Mouse (Mus musculus): ENCODE data around the gene Fgd5. TPM values are rescaled to one million over a fixed set of nuclear protein-coding genes. Genes with fewer than 3 reads are reported as not detected.

The Fgd5 gene
- polyA plus RNA-seq, 1 experiment from 2014 or later = 9.1 TPM

DNA sequence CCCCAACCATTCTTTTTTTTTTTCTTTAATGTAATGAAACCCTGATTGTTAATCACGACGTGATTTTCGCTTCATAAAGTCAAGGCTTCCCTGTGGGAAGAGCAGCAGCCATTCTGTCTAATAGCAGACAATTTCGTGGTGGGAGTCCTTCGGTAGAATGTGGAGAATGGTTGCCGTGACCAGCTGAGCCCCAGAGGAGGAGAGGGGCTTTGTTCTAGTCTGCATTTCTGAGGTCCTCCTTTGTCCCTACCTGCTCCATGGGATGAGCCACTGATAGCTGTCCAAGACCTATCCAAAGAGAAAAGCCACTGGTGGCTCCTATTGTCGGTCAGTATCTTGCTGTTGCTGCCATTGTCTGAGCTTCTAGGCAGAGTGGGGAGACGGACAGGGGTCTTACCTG is 17.4 kb downstream of the Fgd5 start:
- Histone ChIP-seq H3K9me3 (replicated peaks; ENCODE audit: control insufficient read depth, low read length) (no peaks in the 10 kb centered on the region), H3K4me3 (ENCODE audit: low read depth, low read length) (no peak overlapping the region), H3K9ac (ENCODE audit: low read depth, low read length) (no peak overlapping the region), H3K36me3 (ENCODE audit: control insufficient read depth, insufficient read depth, low read length) (no peaks in the 10 kb centered on the region), H3K27me3 (ENCODE audit: control insufficient read depth, insufficient read depth, low read length) (no peaks in the 10 kb centered on the region), H3K4me1 (ENCODE audit: control insufficient read depth, insufficient read depth, low read length) (peaks cover 4% of the 10 kb centered on the region; the same call in 1 of the 2 replicates), H3K4me2 (no peak overlapping the region), H3K27ac (ENCODE audit: low read depth, low read length) (no peak overlapping the region)
- ATAC-seq (replicated peaks; ENCODE audit: insufficient number of reproducible peaks, low FRiP score, low TSS enrichment) = no peak
- 81% methylated on average over 8 of the region's 8 CpGs for WGBS (ENCODE audit: insufficient replicate concordance)

DNA sequence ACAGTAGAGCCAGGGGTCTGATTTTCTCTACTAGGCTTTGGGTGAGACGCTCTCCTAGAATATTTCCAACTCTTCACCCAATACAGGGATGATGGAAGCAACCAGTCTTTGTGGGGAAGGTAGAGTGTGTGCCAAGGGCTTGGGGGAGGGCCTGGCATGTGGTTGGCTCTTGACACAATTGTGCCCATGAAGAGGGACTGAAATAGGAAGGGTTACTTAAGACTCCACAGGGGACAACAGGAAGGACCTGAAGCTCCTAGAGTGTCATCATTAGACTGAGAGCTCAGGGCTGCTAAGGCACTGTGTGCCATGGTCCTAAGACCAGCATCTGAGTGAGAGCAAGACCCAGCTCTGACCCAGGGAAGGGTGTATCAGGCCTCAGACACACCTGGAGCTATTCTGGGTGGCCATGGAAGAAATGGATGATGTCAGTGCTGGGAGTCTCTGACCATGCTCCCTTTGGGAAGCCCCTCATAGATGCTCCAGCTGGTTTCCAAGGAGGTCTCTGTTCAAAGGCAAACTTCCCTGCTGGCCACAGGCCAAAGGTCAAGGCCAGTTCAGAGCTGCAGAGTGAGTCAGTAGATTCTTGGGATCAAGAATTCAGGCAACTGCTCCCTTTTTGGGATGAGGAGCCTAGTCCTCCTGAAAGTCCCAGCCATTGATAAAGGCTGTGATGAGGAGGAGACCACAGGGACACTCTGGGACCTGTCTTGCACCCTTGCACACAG is 24.0 kb downstream of the Fgd5 start:
- H3K36me3 ChIP-seq (ENCODE audit: control insufficient read depth, insufficient read depth, low read length) = no peaks in the 10 kb centered on the region
- ATAC-seq (replicated peaks; ENCODE audit: insufficient number of reproducible peaks, low FRiP score, low TSS enrichment) = no peak
- H3K4me2 ChIP-seq = no peak overlapping the region
- H3K9ac ChIP-seq (ENCODE audit: low read depth, low read length) = no peak overlapping the region
- H3K27me3 ChIP-seq (ENCODE audit: control insufficient read depth, insufficient read depth, low read length) = no peaks in the 10 kb centered on the region
- no peak overlapping the region for H3K4me3 ChIP-seq (ENCODE audit: low read depth, low read length)
- H3K9me3 ChIP-seq (replicated peaks; ENCODE audit: control insufficient read depth, low read length) = no peaks in the 10 kb centered on the region
- WGBS (ENCODE audit: insufficient replicate concordance) = 100% methylated on average over 1 of the region's 1 CpGs
- H3K4me1 ChIP-seq (ENCODE audit: control insufficient read depth, insufficient read depth, low read length) = 0 out of 2 replicates have a peak, but pooled peaks cover 2% of the 10 kb centered on the region
- no peak overlapping the region for H3K27ac ChIP-seq (ENCODE audit: low read depth, low read length)

DNA sequence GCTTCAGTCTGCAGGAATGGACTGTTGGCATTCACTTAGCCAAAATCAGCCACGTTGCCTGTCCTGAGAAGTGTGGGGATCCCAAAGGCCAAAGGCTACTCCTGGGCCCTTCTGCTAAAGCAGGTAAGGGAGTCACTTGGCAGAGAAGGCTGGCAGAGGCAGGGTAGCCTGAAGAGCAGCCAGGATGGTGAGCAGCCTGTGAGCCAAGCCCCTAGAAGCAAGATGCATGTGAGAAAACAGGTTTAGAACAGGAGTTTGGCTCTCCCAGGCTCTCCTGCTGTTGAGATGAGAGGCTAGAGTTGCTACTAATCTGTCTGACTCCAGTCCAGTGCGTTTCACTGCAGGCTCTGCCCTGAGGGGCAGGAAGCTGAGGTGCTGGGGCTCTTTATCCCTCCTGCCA is 25.0 kb downstream of the Fgd5 start:
- no peaks in the 10 kb centered on the region for H3K27me3 ChIP-seq (ENCODE audit: control insufficient read depth, insufficient read depth, low read length)
- ATAC-seq (replicated peaks; ENCODE audit: insufficient number of reproducible peaks, low FRiP score, low TSS enrichment) = no peak
- 41% methylated on average over 2 of the region's 2 CpGs for WGBS (ENCODE audit: insufficient replicate concordance)
- H3K27ac ChIP-seq (ENCODE audit: low read depth, low read length) = no peak overlapping the region
- no peak overlapping the region for H3K4me3 ChIP-seq (ENCODE audit: low read depth, low read length)
- no peak overlapping the region for H3K9ac ChIP-seq (ENCODE audit: low read depth, low read length)
- H3K4me1 ChIP-seq (ENCODE audit: control insufficient read depth, insufficient read depth, low read length) = 0 out of 2 replicates have a peak, but pooled peaks cover 2% of the 10 kb centered on the region
- no peaks in the 10 kb centered on the region for H3K36me3 ChIP-seq (ENCODE audit: control insufficient read depth, insufficient read depth, low read length)
- H3K9me3 ChIP-seq (replicated peaks; ENCODE audit: control insufficient read depth, low read length) = no peaks in the 10 kb centered on the region
- H3K4me2 ChIP-seq = no peak overlapping the region

DNA sequence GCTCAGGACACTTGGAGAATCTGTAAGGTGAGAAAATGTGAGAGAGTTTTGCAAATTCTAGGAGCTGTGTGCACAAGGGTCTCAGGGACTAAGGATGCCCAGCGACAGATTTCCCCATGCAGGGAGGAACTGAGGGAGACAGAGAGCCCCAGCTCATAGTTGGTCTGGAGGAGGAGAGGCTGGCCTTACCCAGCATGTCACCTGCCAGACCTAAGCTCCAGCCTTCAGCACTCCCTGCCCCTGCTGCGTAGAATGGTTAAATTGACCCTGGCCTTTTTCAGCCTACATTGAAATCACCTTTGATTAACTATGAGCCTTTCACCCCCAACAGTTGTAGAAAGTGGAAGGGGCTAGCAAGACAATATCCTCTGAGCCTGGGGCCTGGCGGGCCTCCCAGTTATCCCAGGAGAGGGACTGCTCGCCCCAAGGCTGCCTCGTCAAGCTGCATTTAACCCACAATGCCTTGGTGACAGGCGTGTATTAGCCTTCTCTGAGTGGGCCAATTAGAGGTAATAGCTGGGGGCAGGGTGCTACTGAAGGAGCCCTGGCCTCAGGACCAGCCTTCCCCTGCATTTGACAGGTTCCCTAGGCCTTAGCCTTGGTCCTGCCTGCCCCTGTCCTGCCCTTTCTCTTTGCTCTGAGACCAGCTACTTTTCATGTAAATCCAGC is 25.6 kb downstream of the Fgd5 start:
- Histone ChIP-seq H3K27me3 (ENCODE audit: control insufficient read depth, insufficient read depth, low read length) (no peaks in the 10 kb centered on the region), H3K27ac (ENCODE audit: low read depth, low read length) (no peak overlapping the region), H3K9ac (ENCODE audit: low read depth, low read length) (no peak overlapping the region), H3K4me1 (ENCODE audit: control insufficient read depth, insufficient read depth, low read length) (0 out of 2 replicates have a peak, but pooled peaks cover 2% of the 10 kb centered on the region), H3K9me3 (replicated peaks; ENCODE audit: control insufficient read depth, low read length) (no peaks in the 10 kb centered on the region), H3K4me2 (no peak overlapping the region), H3K4me3 (ENCODE audit: low read depth, low read length) (no peak overlapping the region), H3K36me3 (ENCODE audit: control insufficient read depth, insufficient read depth, low read length) (no peaks in the 10 kb centered on the region)
- 49% methylated on average over 6 of the region's 6 CpGs for WGBS (ENCODE audit: insufficient replicate concordance)
- ATAC-seq (replicated peaks; ENCODE audit: insufficient number of reproducible peaks, low FRiP score, low TSS enrichment) = no peak

DNA sequence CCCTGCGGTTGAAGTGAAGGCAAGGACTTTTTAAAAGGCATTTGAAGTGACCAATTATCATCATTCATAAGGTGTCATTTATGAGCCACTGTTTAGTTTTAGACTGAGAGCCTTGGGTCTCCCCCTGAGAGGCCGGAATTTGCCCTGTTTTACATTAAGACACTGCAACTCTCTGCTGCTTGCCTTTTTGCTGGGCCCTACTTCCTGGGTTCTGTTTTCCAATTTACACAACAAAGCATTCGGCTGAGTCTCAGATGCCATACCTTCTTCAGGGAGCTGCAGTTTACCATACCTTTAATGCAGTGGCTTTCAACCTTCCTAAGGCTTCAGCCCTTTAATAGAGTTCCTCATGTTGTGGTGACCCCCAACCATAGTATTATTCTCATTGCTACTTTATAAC is 26.1 kb downstream of the Fgd5 start:
- Histone ChIP-seq H3K4me3 (ENCODE audit: low read depth, low read length) (no peak overlapping the region), H3K4me1 (ENCODE audit: control insufficient read depth, insufficient read depth, low read length) (0 out of 2 replicates have a peak, but pooled peaks cover 2% of the 10 kb centered on the region), H3K27ac (ENCODE audit: low read depth, low read length) (no peak overlapping the region), H3K4me2 (no peak overlapping the region), H3K9me3 (replicated peaks; ENCODE audit: control insufficient read depth, low read length) (no peaks in the 10 kb centered on the region), H3K36me3 (ENCODE audit: control insufficient read depth, insufficient read depth, low read length) (no peaks in the 10 kb centered on the region), H3K27me3 (ENCODE audit: control insufficient read depth, insufficient read depth, low read length) (0 out of 2 replicates have a peak, but pooled peaks cover under 1% of the 10 kb centered on the region), H3K9ac (ENCODE audit: low read depth, low read length) (no peak overlapping the region)
- ATAC-seq (replicated peaks; ENCODE audit: insufficient number of reproducible peaks, low FRiP score, low TSS enrichment) = no peak
- 58% methylated on average over 3 of the region's 3 CpGs for WGBS (ENCODE audit: insufficient replicate concordance)

DNA sequence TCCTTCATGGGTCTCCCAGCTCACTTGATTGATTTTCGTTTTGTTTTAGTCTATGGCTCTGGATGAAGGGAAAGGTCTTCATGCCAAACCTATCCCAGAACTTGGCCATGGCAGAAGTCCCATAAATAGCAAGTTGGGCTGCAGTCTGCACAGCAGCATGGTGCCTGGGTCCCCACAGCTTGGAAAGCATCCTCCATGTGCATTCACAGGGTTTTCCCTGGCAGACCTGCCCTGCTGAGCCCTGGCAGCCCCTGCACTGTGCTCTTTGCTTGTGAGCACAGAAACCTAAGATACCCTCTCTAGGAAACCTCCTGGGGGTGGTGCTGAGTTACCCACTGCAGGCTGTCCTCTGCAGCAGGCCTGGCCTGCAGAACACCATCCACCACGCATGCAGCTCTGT is 32.2 kb downstream of the Fgd5 start:
- H3K27ac ChIP-seq (ENCODE audit: low read depth, low read length) = no peak overlapping the region
- H3K4me1 ChIP-seq (ENCODE audit: control insufficient read depth, insufficient read depth, low read length) = 0 out of 2 replicates have a peak, but pooled peaks cover 4% of the 10 kb centered on the region
- no peak overlapping the region for H3K9ac ChIP-seq (ENCODE audit: low read depth, low read length)
- 0 out of 2 replicates have a peak, but pooled peaks cover 2% of the 10 kb centered on the region for H3K27me3 ChIP-seq (ENCODE audit: control insufficient read depth, insufficient read depth, low read length)
- no peaks in the 10 kb centered on the region for H3K9me3 ChIP-seq (replicated peaks; ENCODE audit: control insufficient read depth, low read length)
- no peak overlapping the region for H3K4me2 ChIP-seq
- no peak for ATAC-seq (replicated peaks; ENCODE audit: insufficient number of reproducible peaks, low FRiP score, low TSS enrichment)
- WGBS (ENCODE audit: insufficient replicate concordance) = 68% methylated on average over 2 of the region's 2 CpGs
- no peak overlapping the region for H3K4me3 ChIP-seq (ENCODE audit: low read depth, low read length)
- H3K36me3 ChIP-seq (ENCODE audit: control insufficient read depth, insufficient read depth, low read length) = no peaks in the 10 kb centered on the region

DNA sequence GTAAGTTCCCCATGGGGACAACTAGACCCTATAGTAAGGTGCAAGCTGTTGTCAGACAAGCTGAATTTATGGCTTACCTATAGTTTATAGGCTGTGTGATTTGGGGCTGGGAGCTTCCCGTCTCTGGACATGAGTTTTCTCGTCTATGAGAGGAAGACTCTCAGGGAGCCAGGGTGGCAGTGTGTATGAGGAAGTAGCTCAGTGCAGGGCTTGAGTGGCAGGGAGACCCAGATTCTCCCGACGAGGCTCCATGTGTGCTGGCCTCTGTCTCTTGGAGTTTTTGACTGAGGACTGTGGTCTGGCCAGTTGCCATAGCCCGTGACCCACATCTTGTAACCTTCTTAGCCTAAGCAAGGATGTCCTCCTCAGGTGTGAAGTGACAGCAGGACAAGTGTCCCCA is 33.7 kb downstream of the Fgd5 start:
- 67% methylated on average over 5 of the region's 5 CpGs for WGBS (ENCODE audit: insufficient replicate concordance)
- Histone ChIP-seq H3K9ac (ENCODE audit: low read depth, low read length) (no peak overlapping the region), H3K4me3 (ENCODE audit: low read depth, low read length) (no peak overlapping the region), H3K36me3 (ENCODE audit: control insufficient read depth, insufficient read depth, low read length) (no peaks in the 10 kb centered on the region), H3K27me3 (ENCODE audit: control insufficient read depth, insufficient read depth, low read length) (0 out of 2 replicates have a peak, but pooled peaks cover 2% of the 10 kb centered on the region), H3K27ac (ENCODE audit: low read depth, low read length) (no peak overlapping the region), H3K4me2 (no peak overlapping the region), H3K9me3 (replicated peaks; ENCODE audit: control insufficient read depth, low read length) (no peaks in the 10 kb centered on the region), H3K4me1 (ENCODE audit: control insufficient read depth, insufficient read depth, low read length) (0 out of 2 replicates have a peak, but pooled peaks cover 4% of the 10 kb centered on the region)
- no peak for ATAC-seq (replicated peaks; ENCODE audit: insufficient number of reproducible peaks, low FRiP score, low TSS enrichment)

DNA sequence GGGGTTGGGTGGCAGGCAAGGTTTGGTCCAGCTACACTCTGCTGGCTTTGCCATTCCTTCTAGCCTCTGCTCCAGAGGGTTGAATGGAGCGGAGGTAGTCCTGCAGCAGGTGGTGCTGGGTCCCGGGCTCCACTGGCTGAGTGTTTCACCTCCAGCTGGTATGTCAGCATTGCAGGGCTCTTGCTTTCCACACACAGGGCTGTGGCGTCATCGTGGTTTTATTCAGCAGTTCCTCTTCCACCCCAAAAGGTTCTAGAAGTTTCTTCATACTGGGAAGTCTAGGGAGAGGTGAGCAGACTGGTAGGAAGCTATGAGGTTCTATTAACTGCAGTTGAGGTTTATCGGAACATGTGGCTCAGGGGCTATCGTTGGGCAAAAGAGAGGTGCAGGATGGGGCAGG is 34.4 kb downstream of the Fgd5 start:
- no peak for ATAC-seq (replicated peaks; ENCODE audit: insufficient number of reproducible peaks, low FRiP score, low TSS enrichment)
- Histone ChIP-seq H3K9me3 (replicated peaks; ENCODE audit: control insufficient read depth, low read length) (no peaks in the 10 kb centered on the region), H3K9ac (ENCODE audit: low read depth, low read length) (no peak overlapping the region), H3K4me1 (ENCODE audit: control insufficient read depth, insufficient read depth, low read length) (0 out of 2 replicates have a peak, but pooled peaks cover 4% of the 10 kb centered on the region), H3K27ac (ENCODE audit: low read depth, low read length) (no peak overlapping the region), H3K27me3 (ENCODE audit: control insufficient read depth, insufficient read depth, low read length) (0 out of 2 replicates have a peak, but pooled peaks cover 2% of the 10 kb centered on the region), H3K36me3 (ENCODE audit: control insufficient read depth, insufficient read depth, low read length) (no peaks in the 10 kb centered on the region), H3K4me3 (ENCODE audit: low read depth, low read length) (no peak overlapping the region), H3K4me2 (no peak overlapping the region)
- 85% methylated on average over 6 of the region's 6 CpGs for WGBS (ENCODE audit: insufficient replicate concordance)

Measured in heart, embryonic 11.5 days (tissue).